Mouse (Mus musculus) cerebellum, adult 9-11 months (tissue): ENCODE data around the gene Thada.

Source experiments
- DNase-seq: peaks from one replicate; pipeline ENCODE4 v3.0.0; 2022

The Thada gene

DNA sequence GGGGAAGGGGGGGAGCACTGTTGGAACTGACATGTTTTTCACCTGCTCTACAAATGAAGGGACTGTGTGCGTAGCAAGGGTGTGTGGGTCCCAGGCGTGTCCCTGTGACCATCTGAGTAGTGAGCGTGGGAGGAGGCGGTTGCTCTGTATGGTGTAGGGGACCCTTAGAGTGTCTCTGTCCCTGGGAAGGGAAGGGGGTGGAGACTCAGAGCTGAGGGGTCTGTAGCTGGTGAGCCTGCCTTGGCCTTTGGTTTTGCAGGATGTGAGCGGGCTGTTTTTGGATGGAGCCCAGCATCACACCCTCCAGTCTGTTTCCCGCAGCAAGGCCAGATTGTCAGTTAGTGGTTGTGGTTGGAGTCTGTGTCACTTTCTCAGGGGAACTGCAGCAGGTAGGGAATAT lies 324.3 kb downstream of the Thada start:
- DNase-seq, result no peak

DNA sequence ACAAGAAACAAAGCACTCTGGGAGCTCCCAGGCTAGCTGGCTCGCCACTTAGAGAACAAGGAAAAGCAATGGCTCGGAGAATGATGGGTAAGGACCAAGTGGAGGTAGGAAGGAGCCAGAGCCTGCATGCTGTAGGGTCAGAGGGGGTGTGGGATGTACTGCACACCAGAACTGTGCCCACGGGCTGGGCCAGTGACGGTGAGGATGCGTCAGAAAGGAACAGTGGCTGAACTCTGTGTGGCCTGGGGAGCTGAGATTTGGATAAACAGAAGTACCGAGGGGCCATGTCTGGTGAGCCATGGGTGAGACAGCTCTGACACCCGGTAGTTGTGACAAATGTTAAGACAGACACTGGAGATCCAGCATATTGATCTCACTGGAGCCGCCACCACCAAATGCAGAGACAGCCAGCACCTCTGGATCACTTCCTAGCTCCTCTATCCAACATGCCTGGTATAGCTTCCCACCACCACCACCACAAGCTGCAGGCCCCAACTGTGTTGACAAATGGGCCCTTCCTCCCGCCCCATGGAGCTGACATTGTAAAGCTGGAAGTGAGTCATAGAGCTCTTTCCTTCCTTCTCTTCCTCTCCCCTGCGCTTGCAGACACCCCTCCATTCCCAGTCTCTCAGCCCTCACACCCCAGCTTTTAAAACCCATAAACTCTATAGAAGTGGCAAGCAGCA lies 325.0 kb downstream of the Thada start:
- DNase-seq, result no peak
